Mouse (Mus musculus) bone marrow, adult 2 months (tissue): ENCODE measurements around the gene Elmo1.

Experiments
- CTCF ChIP-seq: fragments of 200-500 bp; IDR thresholded peaks from 2 replicates; pipeline ENCODE4 v1.5.1; 2011; ENCODE audit warnings: low read length, control low read depth; ENCODE audit not compliant: control insufficient read depth, insufficient read depth
- POLR2A ChIP-seq: fragments of 200-500 bp; IDR thresholded peaks from 2 replicates; pipeline ENCODE4 v1.6.1; 2011; ENCODE audit warnings: low read depth, mild to moderate bottlenecking, control low read depth, low read length, borderline replicate concordance; ENCODE audit not compliant: control insufficient read depth

GRCm38 (mm10) chr13:20430998-20431397, 340.6 kb downstream of the Elmo1 start:
- TF ChIP-seq CTCF (no peak), POLR2A (no peak)
